Mouse (Mus musculus) retina, postnatal 1 day (tissue): Measurements from ENCODE around the gene Gm21976.

ENCODE experiments used
- DNase-seq: peaks from one replicate; pipeline ENCODE4 v3.0.0-alpha.2; 2012

Gm21976 gene

GRCm38 (mm10) chr13:98354871-98355558 is 75.3 kb downstream of the Gm21976 start:
- DNase-seq, result peak; percentile 70

GRCm38 (mm10) chr13:98355559-98356111 is 75.9 kb downstream of the Gm21976 start:
- peak; percentile 56 for DNase-seq

- DNase-seq, result peak; percentile 36
These were observed 76.7 kb downstream of the Gm21976 start for GRCm38 (mm10) chr13:98356176-98356972.
